Mouse (Mus musculus) cortical plate, adult 2 months (tissue): ENCODE measurements around the gene Apol10a.
"Not testable (repeated sequence)": the region's sequence is repeated elsewhere in the genome, so short reads cannot be mapped to it uniquely, and the experiment has no call there.

Experiments used
- CTCF ChIP-seq: fragments of 200-500 bp; IDR thresholded peaks from 2 replicates; pipeline ENCODE4 v1.5.1; 2011; ENCODE audit warnings: mild to moderate bottlenecking, control low read depth, low read length; ENCODE audit not compliant: insufficient read depth; ENCODE audit errors: extremely low read depth
- POLR2A ChIP-seq: fragments of 200-500 bp; IDR thresholded peaks from 2 replicates; pipeline ENCODE4 v1.6.1; 2011; ENCODE audit warnings: mild to moderate bottlenecking, low read length, control low read depth; ENCODE audit not compliant: insufficient read depth; ENCODE audit errors: extremely low read depth

- TF ChIP-seq CTCF, POLR2A: not testable (repeated sequence)
These were observed 29.5 kb upstream of the Apol10a start, which contains the start of gene Apol7b for GRCm38 (mm10) chr15:77447392-77447791.
